Mouse (Mus musculus): ENCODE measurements at regions not wholly inside any gene's neighbourhood (a gene's known extent, or its start where the extent isn't known, plus 50 kb on each side); places are given as distances from the start of the nearest gene placed in this dataset.
A peak's percentile ranks its signal among the peaks of the same experiment; 100 is the strongest.

GRCm38 (mm10) chr15:93062213-93063131 lies 212.5 kb downstream of the Gxylt1 start:
- peaks cover 15% of the 10 kb centered on the region; the same call in 1 of the 2 replicates for H3K4me1 ChIP-seq (replicated peaks; ENCODE audit: control insufficient read depth, insufficient read depth, low read length)
- 41% methylated on average over 10 of the region's 10 CpGs for whole genome bisulfite sequencing
- no peak overlapping the region for H3K4me3 ChIP-seq (replicated peaks; ENCODE audit: low read length)
- H3K27ac ChIP-seq, result peak overlapping the region; percentile 32; the same call in 1 of the 2 replicates
- H3K4me2 ChIP-seq (replicated peaks), result no peak overlapping the region
- no peak overlapping the region for H3K9ac ChIP-seq
- H3K27me3 ChIP-seq (ENCODE audit: control insufficient read depth, insufficient read depth, low read length), result no peaks in the 10 kb centered on the region
- DNase-seq (ENCODE audit: low spot score) (peak; percentile 35), ATAC-seq (ENCODE audit: low FRiP score) (0 out of 2 replicates have a peak, but pooled peaks have one; percentile 48)
- H3K9me3 ChIP-seq (ENCODE audit: control insufficient read depth, low read length), result no peaks in the 10 kb centered on the region
- no peaks in the 10 kb centered on the region for H3K36me3 ChIP-seq (replicated peaks; ENCODE audit: control insufficient read depth, insufficient read depth)

DNA sequence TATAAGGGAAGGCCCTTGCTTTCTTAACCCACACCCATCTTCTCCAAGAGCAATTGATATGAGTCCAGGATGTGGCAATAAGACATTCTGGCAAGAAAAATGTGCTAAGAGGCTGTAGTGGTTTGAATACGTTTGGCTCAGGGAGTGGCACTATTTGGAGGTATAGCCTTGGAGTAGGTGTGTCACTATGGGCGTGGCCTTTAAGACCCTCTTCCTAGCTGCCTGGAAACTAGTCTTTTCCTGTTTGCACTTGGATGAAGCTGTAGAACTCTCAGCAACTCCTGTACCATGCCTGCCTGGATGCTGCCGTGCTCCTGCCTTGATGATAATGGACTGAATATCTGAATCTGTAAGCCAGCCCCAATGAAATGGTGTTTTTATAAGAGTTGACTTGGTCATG lies 221.5 kb downstream of the Gxylt1 start:
- H3K27ac ChIP-seq, result no peak overlapping the region
- no peaks in the 10 kb centered on the region for H3K9me3 ChIP-seq (ENCODE audit: control insufficient read depth, low read length)
- H3K4me3 ChIP-seq (replicated peaks; ENCODE audit: low read length), result no peak overlapping the region
- no peaks in the 10 kb centered on the region for H3K4me1 ChIP-seq (replicated peaks; ENCODE audit: control insufficient read depth, insufficient read depth, low read length)
- DNase-seq (ENCODE audit: low spot score), result no peak
- H3K36me3 ChIP-seq (replicated peaks; ENCODE audit: control insufficient read depth, insufficient read depth), result no peaks in the 10 kb centered on the region
- no peaks in the 10 kb centered on the region for H3K27me3 ChIP-seq (ENCODE audit: control insufficient read depth, insufficient read depth, low read length)
- WGBS, result 94% methylated on average over 3 of the region's 3 CpGs
- no peak overlapping the region for H3K9ac ChIP-seq
- H3K4me2 ChIP-seq (replicated peaks), result no peak overlapping the region
- ATAC-seq (ENCODE audit: low FRiP score), result no peak

- Histone ChIP-seq H3K4me2 (replicated peaks) (no peak overlapping the region), H3K9ac (no peak overlapping the region), H3K36me3 (replicated peaks; ENCODE audit: control insufficient read depth, insufficient read depth) (no peaks in the 10 kb centered on the region), H3K9me3 (ENCODE audit: control insufficient read depth, low read length) (no peaks in the 10 kb centered on the region), H3K4me1 (replicated peaks; ENCODE audit: control insufficient read depth, insufficient read depth, low read length) (no peaks in the 10 kb centered on the region), H3K4me3 (replicated peaks; ENCODE audit: low read length) (no peak overlapping the region), H3K27ac (no peak overlapping the region), H3K27me3 (ENCODE audit: control insufficient read depth, insufficient read depth, low read length) (no peaks in the 10 kb centered on the region)
- 27% methylated on average over 6 of the region's 6 CpGs for whole genome bisulfite sequencing
- no peak for ATAC-seq (ENCODE audit: low FRiP score)
- no peak for DNase-seq (ENCODE audit: low spot score)
These were observed 247.8 kb downstream of the Gxylt1 start for GRCm38 (mm10) chr15:93027185-93027584.

DNA sequence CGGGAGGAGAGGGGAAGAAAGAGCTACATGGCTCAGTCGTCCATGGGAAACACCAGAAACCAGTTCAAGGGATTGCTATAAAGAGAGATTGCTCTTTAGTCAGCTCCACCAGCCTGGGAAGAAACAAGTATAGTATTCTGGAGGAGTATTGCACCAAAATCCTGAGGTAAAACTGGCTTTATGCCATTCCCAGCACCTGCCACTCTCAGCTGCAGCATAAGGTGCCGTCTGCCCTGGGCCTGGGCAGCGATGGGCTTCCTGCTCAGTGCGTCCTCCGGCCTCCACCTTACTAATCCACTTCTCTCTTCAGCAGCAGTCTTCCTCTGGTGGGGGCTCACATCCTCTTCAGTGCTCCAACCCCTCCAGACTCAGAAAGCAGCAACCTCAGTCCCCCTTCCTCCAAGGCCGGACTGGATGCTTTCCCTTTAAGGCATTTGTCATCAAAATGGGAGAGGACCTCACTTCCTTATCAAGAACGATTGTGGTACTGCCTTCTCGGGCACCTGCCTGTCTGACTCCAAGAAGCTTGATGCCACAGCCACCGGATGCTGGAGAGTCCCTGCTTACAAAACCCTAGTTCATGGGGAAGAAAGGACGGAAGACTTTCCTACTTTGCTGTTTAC lies 248.4 kb downstream of the Gxylt1 start:
- H3K4me3 ChIP-seq (replicated peaks; ENCODE audit: low read length), result no peak overlapping the region
- DNase-seq (ENCODE audit: low spot score) (no peak), ATAC-seq (ENCODE audit: low FRiP score) (no peak)
- WGBS, result 71% methylated on average over 11 of the region's 11 CpGs
- no peaks in the 10 kb centered on the region for H3K27me3 ChIP-seq (ENCODE audit: control insufficient read depth, insufficient read depth, low read length)
- peak overlapping the region; percentile 47; the same call in 1 of the 2 replicates for H3K27ac ChIP-seq
- H3K4me1 ChIP-seq (replicated peaks; ENCODE audit: control insufficient read depth, insufficient read depth, low read length), result no peaks in the 10 kb centered on the region
- H3K36me3 ChIP-seq (replicated peaks; ENCODE audit: control insufficient read depth, insufficient read depth), result no peaks in the 10 kb centered on the region
- no peak overlapping the region for H3K4me2 ChIP-seq (replicated peaks)
- H3K9me3 ChIP-seq (ENCODE audit: control insufficient read depth, low read length), result no peaks in the 10 kb centered on the region
- no peak overlapping the region for H3K9ac ChIP-seq

DNA sequence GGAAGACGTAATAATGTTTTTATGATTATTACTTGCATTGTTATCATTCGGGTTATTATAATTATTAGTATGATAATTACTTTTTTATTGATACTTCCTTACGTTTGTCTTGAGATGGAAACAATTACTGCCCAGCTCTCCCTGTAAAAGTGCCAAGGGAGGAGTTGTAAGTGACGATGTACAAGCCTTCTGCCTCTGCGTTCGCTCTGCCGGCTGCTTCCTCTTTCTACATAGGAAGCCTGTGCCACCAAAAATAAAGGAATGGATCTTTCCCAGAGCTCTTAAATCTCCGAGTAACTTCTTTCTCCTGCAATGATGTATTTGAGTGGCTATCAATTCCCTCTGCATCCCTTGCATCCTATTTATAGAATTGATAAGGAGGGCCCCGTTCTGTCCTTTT lies 249.2 kb downstream of the Gxylt1 start:
- H3K9me3 ChIP-seq (ENCODE audit: control insufficient read depth, low read length), result no peaks in the 10 kb centered on the region
- H3K27ac ChIP-seq, result no peak overlapping the region
- ATAC-seq (ENCODE audit: low FRiP score), result no peak
- no peaks in the 10 kb centered on the region for H3K27me3 ChIP-seq (ENCODE audit: control insufficient read depth, insufficient read depth, low read length)
- no peak overlapping the region for H3K4me3 ChIP-seq (replicated peaks; ENCODE audit: low read length)
- no peak for DNase-seq (ENCODE audit: low spot score)
- H3K9ac ChIP-seq, result no peak overlapping the region
- H3K4me2 ChIP-seq (replicated peaks), result no peak overlapping the region
- H3K36me3 ChIP-seq (replicated peaks; ENCODE audit: control insufficient read depth, insufficient read depth), result no peaks in the 10 kb centered on the region
- H3K4me1 ChIP-seq (replicated peaks; ENCODE audit: control insufficient read depth, insufficient read depth, low read length), result no peaks in the 10 kb centered on the region
- WGBS, result 68% methylated on average over 9 of the region's 9 CpGs

- no peaks in the 10 kb centered on the region for H3K9me3 ChIP-seq (ENCODE audit: control insufficient read depth, low read length)
- ATAC-seq (ENCODE audit: low FRiP score) (no peak), DNase-seq (ENCODE audit: low spot score) (no peak)
- H3K27ac ChIP-seq, result no peak overlapping the region
- H3K27me3 ChIP-seq (ENCODE audit: control insufficient read depth, insufficient read depth, low read length), result no peaks in the 10 kb centered on the region
- H3K4me1 ChIP-seq (replicated peaks; ENCODE audit: control insufficient read depth, insufficient read depth, low read length), result no peaks in the 10 kb centered on the region
- 90% methylated on average over 6 of the region's 6 CpGs for WGBS
- H3K4me2 ChIP-seq (replicated peaks), result no peak overlapping the region
- no peak overlapping the region for H3K4me3 ChIP-seq (replicated peaks; ENCODE audit: low read length)
- no peaks in the 10 kb centered on the region for H3K36me3 ChIP-seq (replicated peaks; ENCODE audit: control insufficient read depth, insufficient read depth)
- no peak overlapping the region for H3K9ac ChIP-seq
These were observed 250.8 kb downstream of the Gxylt1 start for GRCm38 (mm10) chr15:93024171-93024570.

- Histone ChIP-seq H3K9me3 (ENCODE audit: control insufficient read depth, low read length) (no peaks in the 10 kb centered on the region), H3K4me1 (replicated peaks; ENCODE audit: control insufficient read depth, insufficient read depth, low read length) (0 out of 2 replicates have a peak, but pooled peaks cover 3% of the 10 kb centered on the region), H3K4me3 (replicated peaks; ENCODE audit: low read length) (no peak overlapping the region), H3K9ac (no peak overlapping the region), H3K36me3 (replicated peaks; ENCODE audit: control insufficient read depth, insufficient read depth) (no peaks in the 10 kb centered on the region), H3K27me3 (ENCODE audit: control insufficient read depth, insufficient read depth, low read length) (no peaks in the 10 kb centered on the region), H3K4me2 (replicated peaks) (no peak overlapping the region), H3K27ac (0 out of 2 replicates have a peak overlapping the region, but pooled peaks have one; percentile 5)
- ATAC-seq (ENCODE audit: low FRiP score) (no peak), DNase-seq (ENCODE audit: low spot score) (no peak)
- 61% methylated on average over 5 of the region's 5 CpGs for WGBS
These were observed 263.8 kb downstream of the Gxylt1 start for GRCm38 (mm10) chr15:93011166-93011565.

GRCm38 (mm10) chr15:93010629-93011028 lies 264.4 kb downstream of the Gxylt1 start:
- ATAC-seq (ENCODE audit: low FRiP score), result no peak
- no peaks in the 10 kb centered on the region for H3K36me3 ChIP-seq (replicated peaks; ENCODE audit: control insufficient read depth, insufficient read depth)

GRCm38 (mm10) chr15:93005751-93006231 lies 269.2 kb downstream of the Gxylt1 start:
- 57% methylated on average over 7 of the region's 7 CpGs for WGBS
- no peak overlapping the region for H3K4me3 ChIP-seq (replicated peaks; ENCODE audit: low read length)
- no peaks in the 10 kb centered on the region for H3K27me3 ChIP-seq (ENCODE audit: control insufficient read depth, insufficient read depth, low read length)
- DNase-seq (ENCODE audit: low spot score), result no peak
- ATAC-seq (ENCODE audit: low FRiP score), result no peak
- H3K9me3 ChIP-seq (ENCODE audit: control insufficient read depth, low read length), result no peaks in the 10 kb centered on the region
- no peak overlapping the region for H3K9ac ChIP-seq
- no peaks in the 10 kb centered on the region for H3K36me3 ChIP-seq (replicated peaks; ENCODE audit: control insufficient read depth, insufficient read depth)
- H3K27ac ChIP-seq, result no peak overlapping the region
- H3K4me2 ChIP-seq (replicated peaks), result no peak overlapping the region
- H3K4me1 ChIP-seq (replicated peaks; ENCODE audit: control insufficient read depth, insufficient read depth, low read length), result peaks cover 22% of the 10 kb centered on the region

More at GRCm38 (mm10) chr15:93010629-93011028, 264.4 kb downstream of the Gxylt1 start:
- no peak overlapping the region for H3K9ac ChIP-seq
- no peak overlapping the region for H3K27ac ChIP-seq
- H3K4me2 ChIP-seq (replicated peaks), result no peak overlapping the region
- no peaks in the 10 kb centered on the region for H3K9me3 ChIP-seq (ENCODE audit: control insufficient read depth, low read length)
- DNase-seq (ENCODE audit: low spot score), result no peak
- WGBS, result 59% methylated on average over 2 of the region's 2 CpGs
- H3K4me1 ChIP-seq (replicated peaks; ENCODE audit: control insufficient read depth, insufficient read depth, low read length), result 0 out of 2 replicates have a peak, but pooled peaks cover 3% of the 10 kb centered on the region
- H3K27me3 ChIP-seq (ENCODE audit: control insufficient read depth, insufficient read depth, low read length), result no peaks in the 10 kb centered on the region
- no peak overlapping the region for H3K4me3 ChIP-seq (replicated peaks; ENCODE audit: low read length)
